Mouse (Mus musculus) lung, postnatal 14 days (tissue): Measurements from ENCODE around the gene Fgf8.

Source experiments
- DNase-seq: peaks from one replicate; pipeline ENCODE4 v3.0.0; 2021

Fgf8 gene

GRCm38 (mm10) chr19:45725677-45726277 lies 16.9 kb downstream of the Fgf8 start:
- DNase-seq, result no peak

GRCm38 (mm10) chr19:45722188-45722587 lies 20.5 kb downstream of the Fgf8 start:
- DNase-seq, result no peak

GRCm38 (mm10) chr19:45718286-45718685 lies 24.4 kb downstream of the Fgf8 start:
- no peak for DNase-seq

GRCm38 (mm10) chr19:45717493-45718220 lies 25.1 kb downstream of the Fgf8 start:
- DNase-seq, result peak; percentile 27

- DNase-seq, result no peak
Measured at GRCm38 (mm10) chr19:45708704-45709103, 34.0 kb downstream of the Fgf8 start.

GRCm38 (mm10) chr19:45696281-45696600 lies 46.5 kb downstream of the Fgf8 start:
- no peak for DNase-seq

- DNase-seq, result no peak
Measured at GRCm38 (mm10) chr19:45695496-45696280, 47.0 kb downstream of the Fgf8 start.

- no peak for DNase-seq
Measured at GRCm38 (mm10) chr19:45694056-45694455, 48.7 kb downstream of the Fgf8 start.

GRCm38 (mm10) chr19:45692211-45692610 lies 50.5 kb downstream of the Fgf8 start:
- no peak for DNase-seq

GRCm38 (mm10) chr19:45691001-45691535 lies 51.6 kb downstream of the Fgf8 start:
- no peak for DNase-seq

GRCm38 (mm10) chr19:45687001-45687400 lies 55.7 kb downstream of the Fgf8 start:
- no peak for DNase-seq
